Mouse (Mus musculus): ENCODE measurements around the gene Rbm20. TPM values are rescaled to one million over a fixed set of nuclear protein-coding genes. Genes with fewer than 3 reads are reported as not detected.
A peak's percentile ranks its signal among the peaks of the same experiment; 100 is the strongest.

Rbm20 gene
- total and polyA plus RNA-seq, 3 experiments = 37.3 to 58.6 TPM; not detected in 1

DNA sequence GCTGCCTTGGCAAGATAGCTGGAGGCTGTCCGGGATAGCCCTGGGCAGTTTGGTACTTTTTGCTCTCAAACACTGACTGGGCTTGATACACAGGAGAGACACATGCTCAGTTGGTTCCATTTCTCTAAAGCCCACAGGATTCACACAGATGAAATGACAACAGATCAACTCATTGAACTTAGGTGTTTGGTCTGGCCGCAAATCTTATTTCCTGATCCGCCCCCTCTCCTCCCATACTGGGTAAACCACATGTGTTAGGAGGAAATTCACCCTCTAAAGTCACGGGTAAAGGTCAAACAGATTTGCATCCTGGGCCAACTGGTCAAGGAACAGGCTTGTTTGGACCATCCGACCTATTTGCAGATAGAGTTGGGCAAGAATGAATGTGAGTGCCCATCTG is 212.4 kb downstream of the Rbm20 start:
- H3K27me3 ChIP-seq (ENCODE audit: control insufficient read depth in 1 of 2, insufficient read depth in 2 of 2, low read length in 2 of 2) = no peaks in the 10 kb centered on the region
- DNase-seq (ENCODE audit: low read depth, low spot score) = no peak
- no peaks in the 10 kb centered on the region for H3K9me3 ChIP-seq (replicated peaks; ENCODE audit: insufficient read depth, low read length)
- TF ChIP-seq RCOR1 (IDR thresholded peaks at IDR 0.05; ENCODE audit: low read depth, low read length) = no peak
- no peaks in the 10 kb centered on the region for H3K79me2 ChIP-seq (ENCODE audit: control insufficient read depth, insufficient read depth, low read length, poor library complexity)
- no peak overlapping the region for H3K9ac ChIP-seq (ENCODE audit: control insufficient read depth, low read depth, low read length, poor library complexity, severe bottlenecking)
- no peak overlapping the region for H3K4me3 ChIP-seq (ENCODE audit: control insufficient read depth in 1 of 2, insufficient read depth in 1 of 2, low read depth in 2 of 2, low read length in 2 of 2)
- peaks cover 62 to 79% of the 10 kb centered on the region in 2 experiments for H3K4me1 ChIP-seq (ENCODE audit: control insufficient read depth in 1 of 2, insufficient read depth in 2 of 2, low read length in 2 of 2)
- H3K36me3 ChIP-seq (ENCODE audit: control insufficient read depth in 1 of 2, insufficient read depth in 2 of 2, low read length in 2 of 2) = peaks cover 0 to 77% of the 10 kb centered on the region in 2 experiments; a peak in 2 of 4 replicates
- H3K27ac ChIP-seq (ENCODE audit: control insufficient read depth, low read depth, low read length) = 0 out of 2 replicates have a peak overlapping the region, but pooled peaks have one; percentile 10

DNA sequence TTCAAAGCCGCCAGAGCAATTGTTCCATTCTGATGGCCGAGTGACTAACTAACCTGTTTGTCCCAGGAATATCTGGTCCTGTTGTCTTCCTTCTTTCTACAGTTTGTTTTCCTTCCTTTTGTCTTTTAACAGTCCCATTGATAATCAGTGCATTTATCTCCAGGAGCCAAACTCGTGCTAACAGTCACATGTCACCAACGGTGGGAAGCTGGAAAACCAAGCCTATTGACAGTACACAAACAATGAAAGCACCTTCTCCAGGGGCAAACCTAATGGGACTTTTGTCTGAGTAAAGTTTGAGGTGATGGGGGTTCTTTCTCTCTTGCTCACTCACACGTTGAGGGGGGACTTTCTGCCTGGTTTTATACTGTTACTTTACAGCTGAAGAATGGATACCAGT is 213.2 kb downstream of the Rbm20 start:
- peak overlapping the region; percentile 69 for H3K27ac ChIP-seq (ENCODE audit: control insufficient read depth, low read depth, low read length)
- no peak overlapping the region for H3K4me3 ChIP-seq (ENCODE audit: control insufficient read depth in 1 of 2, insufficient read depth in 1 of 2, low read depth in 2 of 2, low read length in 2 of 2)
- no peaks in the 10 kb centered on the region for H3K9me3 ChIP-seq (replicated peaks; ENCODE audit: insufficient read depth, low read length)
- H3K36me3 ChIP-seq (ENCODE audit: control insufficient read depth in 1 of 2, insufficient read depth in 2 of 2, low read length in 2 of 2) = peaks cover 0 to 78% of the 10 kb centered on the region in 2 experiments; a peak in 2 of 4 replicates
- peak overlapping the region; percentile 4 for H3K9ac ChIP-seq (ENCODE audit: control insufficient read depth, low read depth, low read length, poor library complexity, severe bottlenecking)
- no peak for DNase-seq (ENCODE audit: low read depth, low spot score)
- peaks cover 57 to 76% of the 10 kb centered on the region in 2 experiments for H3K4me1 ChIP-seq (ENCODE audit: control insufficient read depth in 1 of 2, insufficient read depth in 2 of 2, low read length in 2 of 2)
- no peaks in the 10 kb centered on the region for H3K27me3 ChIP-seq (ENCODE audit: control insufficient read depth in 1 of 2, insufficient read depth in 2 of 2, low read length in 2 of 2)
- no peaks in the 10 kb centered on the region for H3K79me2 ChIP-seq (ENCODE audit: control insufficient read depth, insufficient read depth, low read length, poor library complexity)
- TF ChIP-seq CHD1 (IDR thresholded peaks at IDR 0.05; ENCODE audit: low read depth, low read length) = peak; percentile 64
- no peak for TF ChIP-seq CHD2 (IDR thresholded peaks at IDR 0.05; ENCODE audit: low read length)
- no peak for TF ChIP-seq E2F4 (IDR thresholded peaks at IDR 0.05; ENCODE audit: borderline replicate concordance, low read depth, low read length)
- TF ChIP-seq POLR2A (IDR thresholded peaks at IDR 0.05; ENCODE audit: control insufficient read depth in 1 of 2, insufficient read depth in 1 of 2, low read depth in 1 of 2, low read length in 2 of 2, poor library complexity in 1 of 2) = no peak
- no peak for TF ChIP-seq ELF1 (IDR thresholded peaks at IDR 0.05; ENCODE audit: low read depth, low read length)
- no peak for TF ChIP-seq UBTF (IDR thresholded peaks at IDR 0.05; ENCODE audit: borderline replicate concordance, insufficient read depth, low read depth, low read length)
- TF ChIP-seq JUND (IDR thresholded peaks at IDR 0.05; ENCODE audit: low read depth, low read length) = no peak
- TF ChIP-seq HCFC1 (IDR thresholded peaks at IDR 0.05; ENCODE audit: low read depth, low read length) = no peak
- TF ChIP-seq ZKSCAN1 (IDR thresholded peaks at IDR 0.05; ENCODE audit: low read depth, low read length) = no peak
- TF ChIP-seq USF2 (IDR thresholded peaks at IDR 0.05; ENCODE audit: borderline replicate concordance in 1 of 2, insufficient read depth in 1 of 2, low read depth in 1 of 2, low read length in 2 of 2) = no peak
- TF ChIP-seq MAFK (IDR thresholded peaks at IDR 0.05; ENCODE audit: borderline replicate concordance, low read depth, low read length) = no peak
- no peak for TF ChIP-seq NRF1 (IDR thresholded peaks at IDR 0.05; ENCODE audit: insufficient read depth, low read depth, low read length, poor library complexity, severe bottlenecking)
- no peak for TF ChIP-seq MEF2A (IDR thresholded peaks at IDR 0.05; ENCODE audit: extremely low read depth, insufficient replicate concordance, low read depth, low read length, poor library complexity, severe bottlenecking)
- peak; percentile 86 for TF ChIP-seq BHLHE40 (IDR thresholded peaks at IDR 0.05; ENCODE audit: borderline replicate concordance, low read depth, low read length)
- TF ChIP-seq ZMIZ1 (IDR thresholded peaks at IDR 0.05; ENCODE audit: low read depth, low read length) = no peak; the same call in 1 of the 2 replicates
- no peak for TF ChIP-seq GATA1 (IDR thresholded peaks at IDR 0.05; ENCODE audit: low read depth, low read length)
- no peak for TF ChIP-seq POLR2AphosphoS5 (IDR thresholded peaks at IDR 0.05; ENCODE audit: borderline replicate concordance, low read depth, low read length)
- no peak for TF ChIP-seq SIN3A (IDR thresholded peaks at IDR 0.05; ENCODE audit: low read length)
- TF ChIP-seq NELFE (IDR thresholded peaks at IDR 0.05; ENCODE audit: low read depth, low read length) = no peak
- no peak; the same call in 1 of the 2 replicates for TF ChIP-seq MAX (IDR thresholded peaks at IDR 0.05; ENCODE audit: low read length)
- TF ChIP-seq GABPA (IDR thresholded peaks at IDR 0.05; ENCODE audit: low read depth, low read length) = no peak
- TF ChIP-seq CTCF (IDR thresholded peaks at IDR 0.05 in 2 of 3, conservative IDR thresholded peaks at IDR 0.05 in 1 of 3; ENCODE audit: control insufficient read depth in 1 of 3, insufficient read depth in 1 of 3, low read depth in 2 of 3, low read length in 3 of 3, poor library complexity in 1 of 3, severe bottlenecking in 1 of 3) = no peak
- no peak for TF ChIP-seq TBP (IDR thresholded peaks at IDR 0.05; ENCODE audit: low read depth, low read length)
- no peak for TF ChIP-seq KAT2A (conservative IDR thresholded peaks at IDR 0.05; ENCODE audit: low read depth, low read length)
- TF ChIP-seq RAD21 (IDR thresholded peaks at IDR 0.05; ENCODE audit: low read depth, low read length) = no peak
- TF ChIP-seq TCF12 (IDR thresholded peaks at IDR 0.05; ENCODE audit: low read depth, low read length) = peak; percentile 18; the same call in 1 of the 2 replicates
- no peak for TF ChIP-seq ZNF384 (IDR thresholded peaks at IDR 0.05; ENCODE audit: low read depth, low read length)
- no peak for TF ChIP-seq RCOR1 (IDR thresholded peaks at IDR 0.05; ENCODE audit: low read depth, low read length)
- TF ChIP-seq SMC3 (IDR thresholded peaks at IDR 0.05; ENCODE audit: low read depth, low read length) = no peak
- no peak for TF ChIP-seq TAL1 (IDR thresholded peaks at IDR 0.05; ENCODE audit: low read length)
- TF ChIP-seq MXI1 (IDR thresholded peaks at IDR 0.05; ENCODE audit: low read depth, low read length) = no peak
- no peak; the same call in 1 of the 2 replicates for TF ChIP-seq MYC (IDR thresholded peaks at IDR 0.05; ENCODE audit: low read depth, low read length)

Data from MEL (cell line).